Mouse (Mus musculus): Measurements from ENCODE around the gene Slc35f3. TPM values are rescaled to one million over a fixed set of nuclear protein-coding genes. Genes with fewer than 3 reads are reported as not detected.

Slc35f3 gene
- total RNA-seq, 2 experiments from 2014 or later, result not detected

GRCm38 (mm10) chr8:126405030-126405429 is 106.7 kb downstream of the Slc35f3 start:
- DNase-seq, result no peak

GRCm38 (mm10) chr8:126420834-126421233 is 122.5 kb downstream of the Slc35f3 start:
- no peak for DNase-seq

GRCm38 (mm10) chr8:126422174-126422919 is 124.0 kb downstream of the Slc35f3 start, which contains the start of gene Coa6:
Gene Coa6 (plus strand): TSS chr8:126422515.
- peak; percentile 96 for DNase-seq

GRCm38 (mm10) chr8:126422920-126423300 is 124.6 kb downstream of the Slc35f3 start:
- DNase-seq, result no peak

- DNase-seq, result no peak
These were observed 125.8 kb downstream of the Slc35f3 start for GRCm38 (mm10) chr8:126424163-126424562.

- DNase-seq, result no peak
These were observed 126.6 kb downstream of the Slc35f3 start for GRCm38 (mm10) chr8:126424946-126425345.

GRCm38 (mm10) chr8:126429635-126430034 is 131.3 kb downstream of the Slc35f3 start:
- no peak for DNase-seq

- no peak for DNase-seq
These were observed 135.5 kb downstream of the Slc35f3 start for GRCm38 (mm10) chr8:126433827-126434226.

- DNase-seq, result no peak
These were observed 140.6 kb downstream of the Slc35f3 start for GRCm38 (mm10) chr8:126438937-126439336.

Other genes starting within 250 kb of the Slc35f3 start
- 10 to 100 TPM; 19.8 to 23.0 TPM for gene Coa6, start 124.0 kb downstream of the Slc35f3 start, total RNA-seq (2021)
- gene Tarbp1, start 176.5 kb downstream of the Slc35f3 start, total RNA-seq (2021), result 1 to 10 TPM; 4.7 to 5.5 TPM